Mouse (Mus musculus): Measurements from ENCODE around the gene Per1. TPM values are rescaled to one million over a fixed set of nuclear protein-coding genes. Genes with fewer than 3 reads are reported as not detected.

Per1 gene
- polyA plus RNA-seq, 1 experiment: 13.9 TPM

- 5% methylated on average over 40 of the region's 40 CpGs for WGBS
- Histone ChIP-seq H3K36me3 (ENCODE audit: control insufficient read depth, insufficient read depth, low read length) (no peaks in the 10 kb centered on the region), H3K4me3 (ENCODE audit: low read depth, low read length) (peak overlapping the region; percentile 85), H3K27me3 (ENCODE audit: control insufficient read depth, insufficient read depth, low read length) (no peaks in the 10 kb centered on the region), H3K4me1 (ENCODE audit: control insufficient read depth, insufficient read depth, insufficient read length, low read length) (peaks cover 6% of the 10 kb centered on the region), H3K27ac (ENCODE audit: insufficient read depth, low read depth, low read length) (peak overlapping the region; percentile 71)
- TF ChIP-seq POLR2A (IDR thresholded peaks at IDR 0.05; ENCODE audit: low read depth, low read length) (no peak), CTCF (IDR thresholded peaks at IDR 0.05; ENCODE audit: extremely low read depth, insufficient read length, insufficient replicate concordance, low read depth, low read length) (no peak)
Measured at GRCm38 (mm10) chr11:69060448-69061254, 34.4 kb upstream of the Per1 start.

GRCm38 (mm10) chr11:69061255-69061912 is 33.6 kb upstream of the Per1 start:
- TF ChIP-seq CTCF (IDR thresholded peaks at IDR 0.05; ENCODE audit: extremely low read depth, insufficient read length, insufficient replicate concordance, low read depth, low read length): no peak
- no peak for TF ChIP-seq POLR2A (IDR thresholded peaks at IDR 0.05; ENCODE audit: low read depth, low read length)
- peaks cover 10% of the 10 kb centered on the region for H3K4me1 ChIP-seq (ENCODE audit: control insufficient read depth, insufficient read depth, insufficient read length, low read length)
- 63% methylated on average over 17 of the region's 17 CpGs for WGBS
- H3K36me3 ChIP-seq (ENCODE audit: control insufficient read depth, insufficient read depth, low read length): no peaks in the 10 kb centered on the region
- no peak overlapping the region for H3K27ac ChIP-seq (ENCODE audit: insufficient read depth, low read depth, low read length)
- H3K4me3 ChIP-seq (ENCODE audit: low read depth, low read length): peak overlapping the region; percentile 85
- H3K27me3 ChIP-seq (ENCODE audit: control insufficient read depth, insufficient read depth, low read length): no peaks in the 10 kb centered on the region

- peak overlapping the region; percentile 0; the same call in 1 of the 2 replicates for H3K4me3 ChIP-seq (ENCODE audit: low read depth, low read length)
- 2% methylated on average over 17 of the region's 17 CpGs for WGBS
- H3K27me3 ChIP-seq (ENCODE audit: control insufficient read depth, insufficient read depth, low read length): no peaks in the 10 kb centered on the region
- H3K27ac ChIP-seq (ENCODE audit: insufficient read depth, low read depth, low read length): 0 out of 2 replicates have a peak overlapping the region, but pooled peaks have one; percentile 13
- no peaks in the 10 kb centered on the region for H3K36me3 ChIP-seq (ENCODE audit: control insufficient read depth, insufficient read depth, low read length)
- TF ChIP-seq POLR2A (IDR thresholded peaks at IDR 0.05; ENCODE audit: low read depth, low read length) (no peak), CTCF (IDR thresholded peaks at IDR 0.05; ENCODE audit: extremely low read depth, insufficient read length, insufficient replicate concordance, low read depth, low read length) (no peak)
- peaks cover 12% of the 10 kb centered on the region for H3K4me1 ChIP-seq (ENCODE audit: control insufficient read depth, insufficient read depth, insufficient read length, low read length)
Measured at GRCm38 (mm10) chr11:69062194-69062760, 32.7 kb upstream of the Per1 start.

- peak overlapping the region; percentile 59 for H3K4me3 ChIP-seq (ENCODE audit: low read depth, low read length)
- TF ChIP-seq CTCF (IDR thresholded peaks at IDR 0.05; ENCODE audit: extremely low read depth, insufficient read length, insufficient replicate concordance, low read depth, low read length) (no peak), POLR2A (IDR thresholded peaks at IDR 0.05; ENCODE audit: low read depth, low read length) (no peak)
- WGBS: under 1% methylated on average over 19 of the region's 19 CpGs
- no peaks in the 10 kb centered on the region for H3K27me3 ChIP-seq (ENCODE audit: control insufficient read depth, insufficient read depth, low read length)
- H3K4me1 ChIP-seq (ENCODE audit: control insufficient read depth, insufficient read depth, insufficient read length, low read length): peaks cover 12% of the 10 kb centered on the region
- peak overlapping the region; percentile 57 for H3K27ac ChIP-seq (ENCODE audit: insufficient read depth, low read depth, low read length)
- no peaks in the 10 kb centered on the region for H3K36me3 ChIP-seq (ENCODE audit: control insufficient read depth, insufficient read depth, low read length)
Measured at GRCm38 (mm10) chr11:69062761-69063224, 32.2 kb upstream of the Per1 start.

GRCm38 (mm10) chr11:69063413-69064201 is 31.4 kb upstream of the Per1 start:
- TF ChIP-seq CTCF (IDR thresholded peaks at IDR 0.05; ENCODE audit: extremely low read depth, insufficient read length, insufficient replicate concordance, low read depth, low read length) (no peak), POLR2A (IDR thresholded peaks at IDR 0.05; ENCODE audit: low read depth, low read length) (peak; percentile 8; the same call in 1 of the 2 replicates)
- H3K36me3 ChIP-seq (ENCODE audit: control insufficient read depth, insufficient read depth, low read length): no peaks in the 10 kb centered on the region
- H3K27me3 ChIP-seq (ENCODE audit: control insufficient read depth, insufficient read depth, low read length): no peaks in the 10 kb centered on the region
- peak overlapping the region; percentile 57 for H3K27ac ChIP-seq (ENCODE audit: insufficient read depth, low read depth, low read length)
- 1% methylated on average over 31 of the region's 31 CpGs for WGBS
- peaks cover 12% of the 10 kb centered on the region for H3K4me1 ChIP-seq (ENCODE audit: control insufficient read depth, insufficient read depth, insufficient read length, low read length)
- H3K4me3 ChIP-seq (ENCODE audit: low read depth, low read length): peak overlapping the region; percentile 83

GRCm38 (mm10) chr11:69064259-69065133 is 30.5 kb upstream of the Per1 start:
- 76% methylated on average over 9 of the region's 9 CpGs for WGBS
- Histone ChIP-seq H3K4me3 (ENCODE audit: low read depth, low read length) (peak overlapping the region; percentile 83), H3K36me3 (ENCODE audit: control insufficient read depth, insufficient read depth, low read length) (no peaks in the 10 kb centered on the region), H3K4me1 (ENCODE audit: control insufficient read depth, insufficient read depth, insufficient read length, low read length) (peaks cover 12% of the 10 kb centered on the region), H3K27ac (ENCODE audit: insufficient read depth, low read depth, low read length) (no peak overlapping the region), H3K27me3 (ENCODE audit: control insufficient read depth, insufficient read depth, low read length) (no peaks in the 10 kb centered on the region)
- TF ChIP-seq CTCF (IDR thresholded peaks at IDR 0.05; ENCODE audit: extremely low read depth, insufficient read length, insufficient replicate concordance, low read depth, low read length) (no peak), POLR2A (IDR thresholded peaks at IDR 0.05; ENCODE audit: low read depth, low read length) (no peak)

Measured in small intestine, adult 2 months (tissue).